Mouse (Mus musculus) R1 (cell line): ENCODE results near the gene Gm14819.
"Not testable (repeated sequence)": the region's sequence is repeated elsewhere in the genome, so short reads cannot be mapped to it uniquely, and the experiment has no call there.

Experiments
- DNase-seq: peaks from one replicate; pipeline ENCODE4 v3.0.0-alpha.2; 2018; ENCODE audit warnings: low read depth, low spot score

Gene Gm14819

DNA sequence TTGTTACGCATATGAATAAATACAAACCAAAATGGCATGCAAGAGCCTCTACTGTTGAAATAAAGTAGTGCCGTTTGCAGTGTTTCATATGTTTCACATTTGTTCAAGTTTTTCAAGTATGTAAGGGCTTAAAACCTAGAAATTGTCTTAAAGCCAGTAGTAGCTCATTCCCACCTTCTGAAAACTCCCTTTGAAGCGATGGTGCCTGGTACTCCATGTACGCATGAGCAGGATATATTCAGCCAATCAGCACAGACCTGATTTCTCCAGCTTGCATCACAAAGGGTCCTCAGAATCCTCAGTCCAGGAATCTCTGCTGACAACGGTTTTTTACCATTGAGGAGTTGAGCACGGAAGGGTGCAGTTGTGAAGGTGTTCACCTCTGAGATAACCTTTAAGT lies at the start of gene Gm14819:
Gene Gm14819 (plus strand): TSS at position 301 of the 400 bp plus-strand sequence.
- not testable (repeated sequence) for DNase-seq
